Mouse (Mus musculus): ENCODE measurements around the gene Plppr3.

The Plppr3 gene

DNA sequence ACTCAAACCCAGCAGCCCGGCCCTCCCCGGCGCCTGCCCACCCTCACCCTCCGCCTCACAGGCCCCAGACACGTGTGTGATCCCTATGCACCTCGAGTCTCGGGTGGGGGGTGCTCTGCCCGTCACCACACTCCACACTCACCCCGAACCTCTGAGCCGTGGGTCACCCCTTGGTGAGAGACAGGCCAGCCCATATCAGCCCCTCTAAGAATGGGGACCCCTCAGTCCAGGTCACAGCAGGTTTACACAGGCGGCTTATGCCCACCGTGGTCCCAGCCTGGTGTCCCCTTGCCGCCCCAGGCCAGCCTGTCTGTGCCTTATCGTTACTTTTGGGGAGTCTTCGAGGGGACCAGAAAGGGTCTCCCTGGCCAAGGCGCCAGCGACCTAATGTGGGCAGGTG is 54.8 kb downstream of the Plppr3 start:
- DNase-seq (ENCODE audit: low read depth): no peak

DNA sequence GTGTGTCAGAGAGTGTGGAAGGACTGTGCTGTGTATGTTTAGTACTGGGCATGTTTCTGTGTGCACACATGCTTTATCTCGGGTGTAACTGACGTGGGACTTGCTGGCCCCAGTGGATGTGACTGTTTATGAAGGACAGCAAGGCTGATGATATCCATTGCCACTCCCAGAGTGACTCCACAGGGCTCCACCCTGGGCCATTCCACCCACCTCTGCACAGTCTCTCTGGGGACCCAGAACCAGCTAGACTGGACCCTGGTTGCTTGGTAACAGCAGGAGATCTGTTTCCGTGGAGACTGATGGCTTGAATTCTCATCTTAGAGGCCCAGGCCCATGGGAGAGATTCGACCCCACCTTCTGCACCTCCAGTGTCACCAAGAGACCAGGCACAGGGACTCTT is 56.2 kb downstream of the Plppr3 start:
- DNase-seq (ENCODE audit: low read depth): no peak

DNA sequence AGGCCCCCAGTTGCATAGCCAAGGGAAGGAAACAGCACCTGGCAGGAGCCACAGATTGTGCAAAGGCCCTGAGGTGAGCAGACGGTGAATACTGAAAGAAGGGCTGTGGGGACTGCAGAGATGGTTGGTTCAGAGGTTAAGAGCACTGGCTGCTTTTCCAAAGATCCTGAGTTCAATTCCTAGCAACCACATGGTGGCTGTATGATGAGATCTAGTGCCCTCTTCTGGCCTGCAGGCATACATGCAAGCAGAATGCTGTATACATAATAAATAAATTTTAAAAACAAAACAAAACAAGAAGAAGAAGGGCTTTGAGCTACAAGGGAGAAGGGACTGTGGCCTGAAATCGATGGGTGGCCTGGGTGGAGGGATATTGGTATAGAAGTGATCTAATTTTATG is 57.3 kb downstream of the Plppr3 start:
- DNase-seq (ENCODE audit: low read depth): peak; percentile 34

DNA sequence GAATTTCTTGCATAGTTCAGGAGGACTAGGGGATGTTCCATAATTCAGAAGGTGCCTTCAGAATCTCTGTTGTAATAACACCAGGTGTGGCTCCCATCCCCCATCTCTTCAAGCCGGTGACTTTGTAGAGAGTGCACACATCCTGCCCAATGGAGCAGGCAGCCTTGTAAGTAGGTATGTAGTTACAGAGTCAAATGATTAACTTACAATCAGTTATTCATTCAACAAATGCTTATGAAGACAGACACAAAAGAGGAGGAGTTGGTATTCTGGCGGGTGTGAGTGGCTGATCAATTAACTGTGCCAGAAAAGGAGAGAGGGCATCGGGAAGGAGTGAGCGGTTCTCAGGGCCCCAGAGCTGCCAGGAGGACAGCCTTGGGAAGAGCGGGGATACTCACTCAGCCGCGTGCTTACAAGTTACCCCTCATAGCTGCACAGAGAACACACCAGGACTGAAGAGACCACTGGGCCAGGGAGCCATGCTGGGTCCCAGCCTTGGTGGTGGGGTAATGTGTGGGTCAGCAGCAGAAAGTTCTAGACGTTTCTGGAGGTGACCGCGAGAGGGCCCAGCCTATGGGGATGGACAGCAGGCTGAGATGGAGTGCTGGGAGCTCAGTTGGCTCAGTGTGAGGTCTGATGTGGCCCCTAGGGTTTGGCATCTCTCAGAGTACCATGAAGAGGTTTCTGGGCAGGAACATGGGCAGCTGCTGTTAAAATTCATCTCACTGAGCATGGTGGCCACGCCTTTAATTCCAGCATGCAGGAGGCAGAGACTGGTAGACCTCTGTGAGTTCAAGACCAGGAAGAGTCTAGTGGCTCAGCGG is 58.6 kb downstream of the Plppr3 start:
- DNase-seq (ENCODE audit: low read depth): no peak

DNA sequence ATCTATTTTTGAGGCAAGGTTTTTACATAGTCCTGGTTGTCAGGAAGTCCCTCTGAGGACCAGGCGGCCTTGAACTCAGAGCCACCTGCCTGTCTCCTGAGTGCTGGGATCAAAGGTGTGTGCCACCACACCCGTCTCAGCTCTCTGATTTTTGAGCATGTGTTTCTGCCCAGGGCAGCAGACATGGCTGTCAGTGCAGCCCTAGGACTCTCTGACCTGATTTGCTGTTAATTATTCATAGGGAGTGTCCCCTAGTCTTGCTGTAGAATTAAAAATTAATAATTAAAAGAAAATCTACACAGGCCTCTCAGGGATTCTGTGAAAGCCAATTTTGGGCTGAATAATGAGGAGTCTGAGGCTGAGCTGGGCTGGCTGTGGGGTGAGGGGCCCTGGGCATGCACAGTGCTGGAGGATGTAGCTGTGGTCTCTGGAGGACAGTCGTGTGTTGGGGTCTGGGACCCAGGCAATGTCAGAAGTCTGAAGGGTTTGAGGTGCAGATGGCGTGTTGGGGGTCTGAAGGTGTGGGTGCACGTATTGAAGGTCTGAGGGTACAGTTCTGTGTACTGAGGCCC is 60.1 kb downstream of the Plppr3 start:
- no peak for DNase-seq (ENCODE audit: low read depth)

DNA sequence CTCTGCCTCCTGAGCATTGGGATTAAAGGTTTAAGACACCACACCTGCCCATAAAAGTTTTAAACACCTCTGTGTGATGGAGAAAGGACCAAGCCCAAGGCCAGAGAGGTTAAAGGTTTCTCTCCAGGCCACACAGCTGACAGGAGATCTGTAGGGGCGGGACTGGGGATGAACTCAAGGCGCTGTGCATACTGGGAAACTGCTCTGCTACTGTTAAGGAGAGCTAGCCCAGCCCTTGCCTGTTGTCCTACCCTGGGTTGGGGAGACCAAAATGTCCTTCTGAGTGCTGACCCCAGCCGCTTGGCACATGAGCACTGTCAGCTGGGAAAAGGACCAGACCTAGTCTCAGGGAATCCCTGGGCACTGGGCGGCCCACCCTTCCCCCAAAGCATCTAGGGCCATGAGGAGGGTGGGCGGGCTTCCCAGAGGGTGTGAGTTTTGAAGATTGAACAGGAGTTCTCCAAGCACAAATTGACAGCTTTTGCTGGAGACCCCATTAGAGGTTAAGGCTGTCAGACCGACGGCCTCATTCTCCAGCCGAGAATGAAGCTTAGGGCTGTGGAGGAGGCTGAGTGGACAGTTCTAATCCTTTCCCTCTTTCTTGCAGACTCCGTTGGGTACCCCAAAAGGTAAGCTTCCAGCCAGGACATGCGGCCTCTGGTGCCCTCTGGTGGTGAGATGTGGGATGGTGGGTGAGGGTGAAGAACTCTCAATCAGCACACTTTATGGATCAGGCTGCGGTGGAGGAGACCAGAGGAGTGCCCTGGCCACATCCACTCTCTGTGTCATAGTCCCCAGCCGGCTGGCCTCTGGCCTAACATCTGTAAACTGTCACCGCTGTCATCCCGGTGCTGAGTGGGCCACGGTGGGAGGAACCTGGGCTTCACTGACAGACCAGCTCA is 62.4 kb downstream of the Plppr3 start:
- DNase-seq (ENCODE audit: low read depth): peak; percentile 91

Data from NIH3T3 (cell line).